Mouse (Mus musculus) lung, embryonic 14.5 days (tissue): ENCODE results near the gene Selenos. TPM values are rescaled to one million over a fixed set of nuclear protein-coding genes. Genes with fewer than 3 reads are reported as not detected.
A peak's percentile ranks its signal among the peaks of the same experiment; 100 is the strongest.

Experiments used
- ATAC-seq: fragments of 200-750 bp; cut with Nextera tagmentation; 2 replicates; pipeline ENCODE4 v1.8.0; 2017; ENCODE audit warnings: mild to moderate bottlenecking, moderate TSS enrichment, moderate library complexity; ENCODE audit not compliant: insufficient read depth
- DNase-seq: peaks from one replicate; pipeline ENCODE4 v3.0.0-alpha.2; 2015
- H3K27ac ChIP-seq: fragments of 300-500 bp; sonication (generic); 2 replicates; pipeline ENCODE4 v1.5.1; 2014; ENCODE audit warnings: low read depth, mild to moderate bottlenecking, moderate library complexity
- H3K27me3 ChIP-seq: fragments of 300-500 bp; sonication (generic); 2 replicates; pipeline ENCODE4 v1.6.1; 2014; ENCODE audit warnings: low read length, control low read depth; ENCODE audit not compliant: insufficient read depth
- H3K36me3 ChIP-seq: fragments of 300-500 bp; sonication (generic); 2 replicates; pipeline ENCODE4 v1.6.1; 2014; ENCODE audit warnings: control low read depth; ENCODE audit not compliant: insufficient read depth
- H3K4me1 ChIP-seq: fragments of 300-500 bp; sonication (generic); 2 replicates; pipeline ENCODE4 v1.6.1; 2014; ENCODE audit warnings: antibody characterized with exemption, control low read depth; ENCODE audit not compliant: insufficient read depth
- H3K4me2 ChIP-seq: fragments of 300-500 bp; sonication (generic); 2 replicates; pipeline ENCODE4 v1.6.1; 2014; ENCODE audit warnings: mild to moderate bottlenecking
- H3K4me3 ChIP-seq: fragments of 300-500 bp; sonication (generic); 2 replicates; pipeline ENCODE4 v1.5.1; 2014; ENCODE audit warnings: low read depth, low read length
- H3K9ac ChIP-seq: fragments of 300-500 bp; sonication (generic); 2 replicates; pipeline ENCODE4 v1.6.1; 2014
- H3K9me3 ChIP-seq: fragments of 300-500 bp; sonication (generic); 2 replicates; pipeline ENCODE4 v1.6.1; 2016; ENCODE audit warnings: low read depth, low read length, control low read depth
- CTCF ChIP-seq: IDR thresholded peaks from 2 replicates; pipeline ENCODE4 v1.5.1; 2016; ENCODE audit warnings: antibody characterized with exemption, low read depth
- WGBS: fragments of 180-500 bp; shearing (Covaris S2); extraction: QIAGEN DNeasy Blood & Tissue Kit; methylation state at CpG from one replicate; pipeline ENCODE4 v1.1.7; 2014; 5-methylcytosine and 5-hydroxymethylcytosine counted together
- polyA plus RNA-seq: library from polyadenylated mRNA; unstranded; fragments of >200 nt; fragmentation: Nextera tagmentation; extraction: Ambion mirVana; gene quantifications from 2 replicates; pipeline ENCODE4 v1.2.1, GENCODE M21; 2014

Selenos gene
- polyA plus RNA-seq, 1 experiment from 2014 or later = 95.3 TPM

GRCm38 (mm10) chr7:66118796-66119195 is 39.3 kb downstream of the Selenos start:
- no peak for DNase-seq
- Histone ChIP-seq H3K4me2 (no peak overlapping the region), H3K36me3 (no peaks in the 10 kb centered on the region; the same call in 1 of the 2 replicates), H3K9me3 (no peaks in the 10 kb centered on the region), H3K4me3 (no peak overlapping the region), H3K4me1 (peaks cover 7% of the 10 kb centered on the region; the same call in 1 of the 2 replicates), H3K27me3 (no peaks in the 10 kb centered on the region), H3K9ac (no peak overlapping the region), H3K27ac (no peak overlapping the region)
- TF ChIP-seq CTCF = no peak
- ATAC-seq = no peak
- 82% methylated on average over 7 of the region's 7 CpGs for WGBS

- Histone ChIP-seq H3K4me3 (no peak overlapping the region), H3K27ac (no peak overlapping the region), H3K9ac (no peak overlapping the region), H3K9me3 (no peaks in the 10 kb centered on the region), H3K36me3 (peaks cover 2% of the 10 kb centered on the region), H3K27me3 (no peaks in the 10 kb centered on the region), H3K4me2 (no peak overlapping the region), H3K4me1 (peaks cover 7% of the 10 kb centered on the region; the same call in 1 of the 2 replicates)
- DNase-seq = no peak
- 60% methylated on average over 1 of the region's 1 CpGs for WGBS
- TF ChIP-seq CTCF = no peak
- no peak for ATAC-seq
These were observed 40.7 kb downstream of the Selenos start for GRCm38 (mm10) chr7:66120139-66120538.

DNA sequence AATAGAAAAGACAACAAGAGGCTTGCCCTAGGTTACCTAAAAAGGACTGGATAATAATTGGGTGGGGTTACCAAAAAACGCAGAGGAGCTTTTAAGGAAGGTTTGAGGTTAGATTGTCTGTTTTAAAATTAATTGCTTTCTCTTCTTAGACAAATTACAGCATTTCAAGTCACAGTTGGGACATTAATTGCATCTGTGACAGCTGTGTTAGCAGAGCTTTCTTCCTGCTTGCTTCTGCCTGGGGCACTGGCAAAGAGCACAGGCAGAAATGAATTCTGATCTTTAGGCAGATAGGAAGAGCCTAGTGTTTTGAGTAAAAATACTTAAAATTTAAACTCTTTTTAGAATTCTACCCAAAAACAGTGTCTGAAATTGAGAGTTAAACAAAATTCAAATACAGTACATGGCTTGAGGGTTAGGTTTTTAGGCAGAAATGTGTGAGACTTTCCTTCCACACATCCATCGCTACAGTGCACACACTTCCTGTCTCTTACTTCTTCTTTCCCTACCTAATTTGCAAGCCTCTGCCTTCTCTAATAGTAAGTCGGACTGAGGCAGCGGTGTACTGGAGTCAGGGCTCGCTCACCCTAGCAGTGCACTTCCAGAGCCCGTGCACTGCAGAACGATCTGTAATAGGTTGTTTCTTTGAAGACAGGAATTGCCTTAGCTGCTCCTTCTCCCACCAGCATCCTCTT is 41.4 kb downstream of the Selenos start:
- Histone ChIP-seq H3K27me3 (no peaks in the 10 kb centered on the region), H3K4me1 (peaks cover 7% of the 10 kb centered on the region; the same call in 1 of the 2 replicates), H3K4me3 (no peak overlapping the region), H3K9me3 (no peaks in the 10 kb centered on the region), H3K9ac (no peak overlapping the region), H3K36me3 (peaks cover 9% of the 10 kb centered on the region), H3K4me2 (no peak overlapping the region), H3K27ac (no peak overlapping the region)
- ATAC-seq (no peak), DNase-seq (no peak)
- no peak for TF ChIP-seq CTCF
- 80% methylated on average over 7 of the region's 7 CpGs for WGBS

GRCm38 (mm10) chr7:66124551-66124968 is 45.1 kb downstream of the Selenos start:
- Histone ChIP-seq H3K27ac (0 out of 2 replicates have a peak overlapping the region, but pooled peaks have one; percentile 25), H3K9me3 (no peaks in the 10 kb centered on the region), H3K36me3 (peaks cover 20% of the 10 kb centered on the region), H3K4me3 (no peak overlapping the region), H3K4me2 (no peak overlapping the region), H3K9ac (no peak overlapping the region), H3K4me1 (peaks cover 4% of the 10 kb centered on the region; the same call in 1 of the 2 replicates), H3K27me3 (no peaks in the 10 kb centered on the region)
- ATAC-seq (peak; percentile 66), DNase-seq (peak; percentile 67)
- TF ChIP-seq CTCF = no peak
- 50% methylated on average over 11 of the region's 11 CpGs for WGBS

- Histone ChIP-seq H3K9me3 (no peaks in the 10 kb centered on the region), H3K9ac (no peak overlapping the region), H3K27ac (no peak overlapping the region), H3K4me3 (no peak overlapping the region), H3K4me2 (no peak overlapping the region), H3K36me3 (peaks cover 23% of the 10 kb centered on the region), H3K4me1 (peaks cover 4% of the 10 kb centered on the region; the same call in 1 of the 2 replicates), H3K27me3 (no peaks in the 10 kb centered on the region)
- ATAC-seq = no peak
- no peak for TF ChIP-seq CTCF
- no peak for DNase-seq
- 74% methylated on average over 14 of the region's 14 CpGs for WGBS
These were observed 45.9 kb downstream of the Selenos start for GRCm38 (mm10) chr7:66125368-66125767.

GRCm38 (mm10) chr7:66127951-66128645 is 48.6 kb downstream of the Selenos start:
- no peak overlapping the region for H3K4me3 ChIP-seq
- H3K4me2 ChIP-seq = no peak overlapping the region
- H3K9me3 ChIP-seq = no peaks in the 10 kb centered on the region
- H3K36me3 ChIP-seq = peaks cover 32% of the 10 kb centered on the region
- no peak overlapping the region for H3K27ac ChIP-seq
- H3K9ac ChIP-seq = no peak overlapping the region
- no peaks in the 10 kb centered on the region for H3K27me3 ChIP-seq
- no peaks in the 10 kb centered on the region; the same call in 1 of the 2 replicates for H3K4me1 ChIP-seq
- no peak for ATAC-seq
- 82% methylated on average over 4 of the region's 4 CpGs for WGBS
- no peak for DNase-seq
- TF ChIP-seq CTCF = no peak

- Histone ChIP-seq H3K27me3 (no peaks in the 10 kb centered on the region), H3K36me3 (peaks cover 32% of the 10 kb centered on the region), H3K4me2 (no peak overlapping the region), H3K9me3 (no peaks in the 10 kb centered on the region), H3K4me1 (no peaks in the 10 kb centered on the region; the same call in 1 of the 2 replicates), H3K4me3 (no peak overlapping the region), H3K27ac (no peak overlapping the region; the same call in 1 of the 2 replicates), H3K9ac (no peak overlapping the region)
- ATAC-seq (no peak), DNase-seq (no peak)
- TF ChIP-seq CTCF = no peak
- 42% methylated on average over 3 of the region's 3 CpGs for WGBS
These were observed 49.4 kb downstream of the Selenos start for GRCm38 (mm10) chr7:66128857-66129256.
